Mouse (Mus musculus) hindbrain, embryonic 12.5 days (tissue): ENCODE results near the gene Usp28. TPM values are rescaled to one million over a fixed set of nuclear protein-coding genes. Genes with fewer than 3 reads are reported as not detected.

ENCODE experiments used
- ATAC-seq: fragments of 200-750 bp; cut with Nextera tagmentation; 2 replicates; pipeline ENCODE4 v1.8.0; 2017; ENCODE audit warnings: moderate TSS enrichment; ENCODE audit not compliant: low FRiP score
- H3K27ac ChIP-seq: fragments of 300-500 bp; sonication (generic); 2 replicates; pipeline ENCODE4 v1.5.1; 2016; ENCODE audit warnings: mild to moderate bottlenecking
- H3K27me3 ChIP-seq: fragments of 300-500 bp; sonication (generic); 2 replicates; pipeline ENCODE4 v1.6.1; 2016; ENCODE audit warnings: mild to moderate bottlenecking
- H3K36me3 ChIP-seq: fragments of 300-500 bp; sonication (generic); 2 replicates; pipeline ENCODE4 v1.6.1; 2016; ENCODE audit warnings: mild to moderate bottlenecking
- H3K4me1 ChIP-seq: fragments of 300-500 bp; sonication (generic); 2 replicates; pipeline ENCODE4 v1.6.1; 2016
- H3K4me2 ChIP-seq: fragments of 300-500 bp; sonication (generic); replicated peaks from 2 replicates; pipeline ENCODE4 v1.6.1; 2016; ENCODE audit warnings: mild to moderate bottlenecking
- H3K4me3 ChIP-seq: fragments of 300-500 bp; sonication (generic); 2 replicates; pipeline ENCODE4 v1.5.1; 2016; ENCODE audit warnings: mild to moderate bottlenecking
- H3K9ac ChIP-seq: fragments of 300-500 bp; sonication (generic); 2 replicates; pipeline ENCODE4 v1.6.1; 2016; ENCODE audit warnings: mild to moderate bottlenecking, moderate library complexity
- H3K9me3 ChIP-seq: fragments of 300-500 bp; sonication (generic); replicated peaks from 2 replicates; pipeline ENCODE4 v1.6.1; 2016; ENCODE audit warnings: mild to moderate bottlenecking
- WGBS: fragments of 180-500 bp; shearing (Covaris S2); methylation state at CpG from one replicate; pipeline ENCODE4 v1.1.7; 2016; 5-methylcytosine and 5-hydroxymethylcytosine counted together
- polyA plus RNA-seq: library from polyadenylated mRNA; unstranded; fragments of >200 nt; fragmentation: Nextera tagmentation; extraction: Ambion mirVana; gene quantifications from 2 replicates; pipeline ENCODE4 v1.2.1, GENCODE M21; 2016

Gene Usp28
- polyA plus RNA-seq, 1 experiment from 2014 or later: 45.0 TPM

GRCm38 (mm10) chr9:48984320-48984844 is 793 bp upstream of the Usp28 start:
- H3K9ac ChIP-seq: peak overlapping the region; percentile 44
- H3K4me3 ChIP-seq: peak overlapping the region; percentile 81
- peak; percentile 11 for ATAC-seq
- peak overlapping the region; percentile 78 for H3K27ac ChIP-seq
- no peaks in the 10 kb centered on the region for H3K27me3 ChIP-seq
- H3K36me3 ChIP-seq: no peaks in the 10 kb centered on the region
- no peaks in the 10 kb centered on the region for H3K9me3 ChIP-seq
- peak overlapping the region; percentile 57 for H3K4me2 ChIP-seq
- H3K4me1 ChIP-seq: peaks cover 22% of the 10 kb centered on the region
- 43% methylated on average over 8 of the region's 8 CpGs for WGBS

GRCm38 (mm10) chr9:48985708-48986088 is 523 bp downstream of the Usp28 start:
- Histone ChIP-seq H3K9me3 (no peaks in the 10 kb centered on the region), H3K27ac (peak overlapping the region; percentile 78), H3K4me1 (peaks cover 22% of the 10 kb centered on the region), H3K27me3 (no peaks in the 10 kb centered on the region), H3K4me2 (peak overlapping the region; percentile 57), H3K9ac (peak overlapping the region; percentile 79), H3K4me3 (peak overlapping the region; percentile 81), H3K36me3 (no peaks in the 10 kb centered on the region)
- WGBS: 1% methylated on average over 20 of the region's 20 CpGs
- ATAC-seq: no peak

- no peaks in the 10 kb centered on the region for H3K27me3 ChIP-seq
- H3K4me3 ChIP-seq: peak overlapping the region; percentile 14; the same call in 1 of the 2 replicates
- H3K36me3 ChIP-seq: no peaks in the 10 kb centered on the region
- H3K4me2 ChIP-seq: peak overlapping the region; percentile 57
- peaks cover 22% of the 10 kb centered on the region for H3K4me1 ChIP-seq
- WGBS: 14% methylated on average over 7 of the region's 7 CpGs
- no peak for ATAC-seq
- peak overlapping the region; percentile 24; the same call in 1 of the 2 replicates for H3K9ac ChIP-seq
- no peak overlapping the region for H3K27ac ChIP-seq
- no peaks in the 10 kb centered on the region for H3K9me3 ChIP-seq
Measured at GRCm38 (mm10) chr9:48986616-48987141, 1.5 kb downstream of the Usp28 start.

GRCm38 (mm10) chr9:48987201-48988101 is 2.3 kb downstream of the Usp28 start:
- no peak for ATAC-seq
- Histone ChIP-seq H3K9me3 (no peaks in the 10 kb centered on the region), H3K4me1 (peaks cover 22% of the 10 kb centered on the region), H3K27me3 (no peaks in the 10 kb centered on the region), H3K4me3 (peak overlapping the region; percentile 14; the same call in 1 of the 2 replicates), H3K9ac (peak overlapping the region; percentile 24; the same call in 1 of the 2 replicates), H3K36me3 (no peaks in the 10 kb centered on the region), H3K27ac (no peak overlapping the region), H3K4me2 (peak overlapping the region; percentile 57)
- WGBS: 24% methylated on average over 12 of the region's 12 CpGs

GRCm38 (mm10) chr9:48991671-48992070 is 6.5 kb downstream of the Usp28 start:
- H3K27me3 ChIP-seq: no peaks in the 10 kb centered on the region
- H3K4me2 ChIP-seq: no peak overlapping the region
- 66% methylated on average over 5 of the region's 5 CpGs for WGBS
- H3K27ac ChIP-seq: no peak overlapping the region
- no peak overlapping the region for H3K4me3 ChIP-seq
- H3K9ac ChIP-seq: no peak overlapping the region
- no peaks in the 10 kb centered on the region for H3K36me3 ChIP-seq
- H3K4me1 ChIP-seq: peaks cover 18% of the 10 kb centered on the region
- no peaks in the 10 kb centered on the region for H3K9me3 ChIP-seq
- ATAC-seq: no peak

GRCm38 (mm10) chr9:48994779-48995178 is 9.6 kb downstream of the Usp28 start:
- no peak overlapping the region for H3K4me2 ChIP-seq
- H3K4me1 ChIP-seq: no peaks in the 10 kb centered on the region
- no peak overlapping the region for H3K27ac ChIP-seq
- ATAC-seq: no peak
- H3K9me3 ChIP-seq: no peaks in the 10 kb centered on the region
- no peak overlapping the region for H3K9ac ChIP-seq
- WGBS: 94% methylated on average over 7 of the region's 7 CpGs
- no peaks in the 10 kb centered on the region for H3K27me3 ChIP-seq
- H3K36me3 ChIP-seq: no peaks in the 10 kb centered on the region
- H3K4me3 ChIP-seq: no peak overlapping the region

GRCm38 (mm10) chr9:48995735-48996134 is 10.6 kb downstream of the Usp28 start:
- Histone ChIP-seq H3K36me3 (peaks cover 9% of the 10 kb centered on the region; the same call in 1 of the 2 replicates), H3K27me3 (no peaks in the 10 kb centered on the region), H3K27ac (no peak overlapping the region), H3K4me3 (no peak overlapping the region), H3K9me3 (no peaks in the 10 kb centered on the region), H3K4me2 (no peak overlapping the region), H3K4me1 (no peaks in the 10 kb centered on the region), H3K9ac (no peak overlapping the region)
- 95% methylated on average over 1 of the region's 1 CpGs for WGBS
- no peak for ATAC-seq

- Histone ChIP-seq H3K4me3 (no peak overlapping the region), H3K4me2 (no peak overlapping the region), H3K9me3 (no peaks in the 10 kb centered on the region), H3K9ac (no peak overlapping the region), H3K27me3 (no peaks in the 10 kb centered on the region), H3K36me3 (peaks cover 24% of the 10 kb centered on the region), H3K4me1 (no peaks in the 10 kb centered on the region), H3K27ac (no peak overlapping the region)
- 88% methylated on average over 6 of the region's 6 CpGs for WGBS
- ATAC-seq: no peak
Measured at GRCm38 (mm10) chr9:48999256-48999655, 14.1 kb downstream of the Usp28 start.

- Histone ChIP-seq H3K27ac (no peak overlapping the region), H3K9me3 (no peaks in the 10 kb centered on the region), H3K9ac (no peak overlapping the region), H3K4me1 (no peaks in the 10 kb centered on the region), H3K4me2 (no peak overlapping the region), H3K4me3 (no peak overlapping the region), H3K27me3 (no peaks in the 10 kb centered on the region), H3K36me3 (peaks cover 68% of the 10 kb centered on the region)
- 82% methylated on average over 7 of the region's 7 CpGs for WGBS
- ATAC-seq: no peak
Measured at GRCm38 (mm10) chr9:49015824-49016223, 30.6 kb downstream of the Usp28 start.

GRCm38 (mm10) chr9:49021289-49021688 is 36.1 kb downstream of the Usp28 start:
- 95% methylated on average over 5 of the region's 5 CpGs for WGBS
- no peak overlapping the region for H3K9ac ChIP-seq
- H3K4me2 ChIP-seq: no peak overlapping the region
- no peaks in the 10 kb centered on the region for H3K27me3 ChIP-seq
- no peak overlapping the region for H3K4me3 ChIP-seq
- ATAC-seq: no peak
- no peaks in the 10 kb centered on the region for H3K4me1 ChIP-seq
- no peak overlapping the region for H3K27ac ChIP-seq
- peaks cover 34% of the 10 kb centered on the region for H3K36me3 ChIP-seq
- no peaks in the 10 kb centered on the region for H3K9me3 ChIP-seq

- H3K4me2 ChIP-seq: no peak overlapping the region
- H3K27ac ChIP-seq: no peak overlapping the region
- no peaks in the 10 kb centered on the region for H3K9me3 ChIP-seq
- H3K27me3 ChIP-seq: no peaks in the 10 kb centered on the region
- 87% methylated on average over 5 of the region's 5 CpGs for WGBS
- peaks cover 48% of the 10 kb centered on the region for H3K36me3 ChIP-seq
- ATAC-seq: no peak
- no peaks in the 10 kb centered on the region for H3K4me1 ChIP-seq
- H3K4me3 ChIP-seq: no peak overlapping the region
- H3K9ac ChIP-seq: no peak overlapping the region
Measured at GRCm38 (mm10) chr9:49023956-49024355, 38.8 kb downstream of the Usp28 start.

GRCm38 (mm10) chr9:49024529-49024928 is 39.4 kb downstream of the Usp28 start:
- Histone ChIP-seq H3K27me3 (no peaks in the 10 kb centered on the region), H3K4me1 (no peaks in the 10 kb centered on the region), H3K4me3 (no peak overlapping the region), H3K36me3 (peaks cover 49% of the 10 kb centered on the region), H3K27ac (no peak overlapping the region), H3K9ac (no peak overlapping the region), H3K4me2 (no peak overlapping the region), H3K9me3 (no peaks in the 10 kb centered on the region)
- no peak for ATAC-seq
- 86% methylated on average over 2 of the region's 2 CpGs for WGBS
